Mouse (Mus musculus) Muller cell, postnatal 12 days (primary cell): ENCODE results near the gene Adcy2.

Experiments used
- DNase-seq: peaks from one replicate; pipeline ENCODE4 v3.0.0-alpha.2; 2015; ENCODE audit errors: inconsistent ontology term

Gene Adcy2

GRCm38 (mm10) chr13:68998918-68999801 lies at the start of gene Adcy2:
TSS of gene Adcy2 (minus strand) at chr13:68999541.
- peak; percentile 65 for DNase-seq

GRCm38 (mm10) chr13:69036991-69037597 lies 37.8 kb upstream of the Adcy2 start:
- DNase-seq = no peak

GRCm38 (mm10) chr13:69034621-69035020 lies 35.3 kb upstream of the Adcy2 start:
- no peak for DNase-seq

- no peak for DNase-seq
Observed at GRCm38 (mm10) chr13:69033532-69033931, 34.2 kb upstream of the Adcy2 start.

GRCm38 (mm10) chr13:69029078-69029757 lies 29.9 kb upstream of the Adcy2 start:
- no peak for DNase-seq

GRCm38 (mm10) chr13:69024964-69025363 lies 25.6 kb upstream of the Adcy2 start:
- DNase-seq = no peak

- DNase-seq = no peak
Observed at GRCm38 (mm10) chr13:69023239-69023638, 23.9 kb upstream of the Adcy2 start.

GRCm38 (mm10) chr13:69020574-69020973 lies 21.2 kb upstream of the Adcy2 start:
- DNase-seq = no peak

- DNase-seq = no peak
Observed at GRCm38 (mm10) chr13:69006915-69007314, 7.6 kb upstream of the Adcy2 start.

- no peak for DNase-seq
Observed at GRCm38 (mm10) chr13:69006091-69006490, 6.8 kb upstream of the Adcy2 start.

GRCm38 (mm10) chr13:69004406-69004805 lies 5.1 kb upstream of the Adcy2 start:
- DNase-seq = no peak

- DNase-seq = no peak
Observed at GRCm38 (mm10) chr13:69002631-69003030, 3.3 kb upstream of the Adcy2 start.

GRCm38 (mm10) chr13:69002173-69002572 lies 2.8 kb upstream of the Adcy2 start:
- peak; percentile 31 for DNase-seq

GRCm38 (mm10) chr13:68999826-69000225 lies 485 bp upstream of the Adcy2 start:
- DNase-seq = peak; percentile 2

GRCm38 (mm10) chr13:68998558-68998917 lies 803 bp downstream of the Adcy2 start:
- DNase-seq = peak; percentile 49

GRCm38 (mm10) chr13:68997821-68998551 lies 1.4 kb downstream of the Adcy2 start:
- DNase-seq = peak; percentile 11

GRCm38 (mm10) chr13:68997386-68997785 lies 2.0 kb downstream of the Adcy2 start:
- DNase-seq = no peak

- no peak for DNase-seq
Observed at GRCm38 (mm10) chr13:68996661-68997060, 2.7 kb downstream of the Adcy2 start.

GRCm38 (mm10) chr13:68985789-68986188 lies 13.6 kb downstream of the Adcy2 start:
- no peak for DNase-seq

GRCm38 (mm10) chr13:68984000-68984399 lies 15.3 kb downstream of the Adcy2 start:
- DNase-seq = no peak

- no peak for DNase-seq
Observed at GRCm38 (mm10) chr13:68981048-68981447, 18.3 kb downstream of the Adcy2 start.

GRCm38 (mm10) chr13:68973143-68973542 lies 26.2 kb downstream of the Adcy2 start:
- DNase-seq = no peak
